Mouse (Mus musculus) ES-E14 (cell line): ENCODE data around the gene Arhgap28.

ENCODE experiments used
- HCFC1 ChIP-seq: IDR thresholded peaks from 2 replicates; pipeline ENCODE4 v1.6.1; 2012; ENCODE audit warnings: low read length, inconsistent platforms, borderline replicate concordance; ENCODE audit not compliant: insufficient read depth
- ZC3H11A ChIP-seq: IDR thresholded peaks from 2 replicates; pipeline ENCODE4 v1.6.1; 2012; ENCODE audit warnings: low read depth, mild to moderate bottlenecking, inconsistent platforms, low read length, borderline replicate concordance

DNA sequence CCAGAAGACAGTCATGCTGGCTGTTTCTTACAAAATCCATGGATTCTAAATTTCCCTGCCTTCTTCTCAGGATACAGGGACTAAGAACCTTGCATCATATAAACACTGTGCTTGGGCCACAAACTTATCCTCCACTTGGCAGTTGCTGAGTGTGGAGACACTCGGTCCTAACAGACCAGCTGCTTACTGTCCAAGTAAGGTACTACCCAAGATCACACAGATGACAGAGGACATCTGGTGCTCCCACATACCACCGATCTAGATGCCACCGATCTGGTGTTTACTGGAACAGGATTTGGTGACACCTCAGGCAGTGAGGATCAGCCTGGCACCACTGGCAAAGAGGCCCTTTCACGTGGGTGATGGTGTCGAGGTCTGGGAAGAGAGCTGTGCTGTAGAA, 7.7 kb upstream of the Arhgap28 start:
- TF ChIP-seq ZC3H11A (no peak), HCFC1 (no peak)
